Mouse (Mus musculus) right cerebral cortex, postnatal 36 days (tissue): ENCODE results near the gene Strn.

ENCODE experiments used
- DNase-seq, 2 experiments: peaks; one replicate each; pipeline ENCODE4 v3.0.0; 2022; ENCODE audit warnings: low spot score in 2 of 2, mixed read lengths in 1 of 2

Gene Strn

GRCm38 (mm10) chr17:78737096-78737495 is at the start of gene Strn:
TSS of gene Strn (minus strand) at chr17:78737196.
- no peak for DNase-seq

- no peak for DNase-seq
Observed at GRCm38 (mm10) chr17:78778765-78779164, 41.8 kb upstream of the Strn start.

- no peak for DNase-seq
Observed at GRCm38 (mm10) chr17:78772317-78772716, 35.3 kb upstream of the Strn start.

GRCm38 (mm10) chr17:78770932-78771331 is 33.9 kb upstream of the Strn start:
- DNase-seq, result no peak

GRCm38 (mm10) chr17:78769341-78769740 is 32.3 kb upstream of the Strn start:
- DNase-seq, result no peak

- no peak for DNase-seq
Observed at GRCm38 (mm10) chr17:78768937-78769336, 31.9 kb upstream of the Strn start.

GRCm38 (mm10) chr17:78767546-78767945 is 30.6 kb upstream of the Strn start:
- DNase-seq, result peak in 1 of 2 experiments; percentile 20

- no peak for DNase-seq
Observed at GRCm38 (mm10) chr17:78766084-78766483, 29.1 kb upstream of the Strn start.

GRCm38 (mm10) chr17:78763272-78763671 is 26.3 kb upstream of the Strn start:
- DNase-seq, result no peak

GRCm38 (mm10) chr17:78752938-78753655 is 16.1 kb upstream of the Strn start:
- no peak for DNase-seq

GRCm38 (mm10) chr17:78752064-78752463 is 15.1 kb upstream of the Strn start:
- DNase-seq, result no peak

- DNase-seq, result no peak
Observed at GRCm38 (mm10) chr17:78748440-78748839, 11.4 kb upstream of the Strn start.

- no peak for DNase-seq
Observed at GRCm38 (mm10) chr17:78738416-78738815, 1.4 kb upstream of the Strn start.

- no peak for DNase-seq
Observed at GRCm38 (mm10) chr17:78737771-78738170, 775 bp upstream of the Strn start.

GRCm38 (mm10) chr17:78736473-78736988 is 465 bp downstream of the Strn start:
- DNase-seq, result peak; percentile 98 to 99

- no peak for DNase-seq
Observed at GRCm38 (mm10) chr17:78735731-78736472, 1.1 kb downstream of the Strn start.

- no peak for DNase-seq
Observed at GRCm38 (mm10) chr17:78734806-78735205, 2.2 kb downstream of the Strn start.

- no peak for DNase-seq
Observed at GRCm38 (mm10) chr17:78732056-78732455, 4.9 kb downstream of the Strn start.

GRCm38 (mm10) chr17:78726746-78727449 is 10.1 kb downstream of the Strn start:
- DNase-seq, result no peak

GRCm38 (mm10) chr17:78724461-78725055 is 12.4 kb downstream of the Strn start:
- no peak for DNase-seq

- DNase-seq, result no peak
Observed at GRCm38 (mm10) chr17:78721690-78722089, 15.3 kb downstream of the Strn start.

- no peak for DNase-seq
Observed at GRCm38 (mm10) chr17:78719086-78719485, 17.9 kb downstream of the Strn start.
